Mouse (Mus musculus) ES-E14 (cell line): ENCODE measurements at regions not wholly inside any gene's neighbourhood (a gene's known extent, or its start where the extent isn't known, plus 50 kb on each side); places are given as distances from the start of the nearest gene placed in this dataset.

Experiments
- CHD2 ChIP-seq: IDR thresholded peaks from 2 replicates; pipeline ENCODE4 v1.6.1; 2014; ENCODE audit warnings: mild to moderate bottlenecking, low read depth, low read length, inconsistent platforms
- HCFC1 ChIP-seq: IDR thresholded peaks from 2 replicates; pipeline ENCODE4 v1.6.1; 2012; ENCODE audit warnings: low read length, inconsistent platforms, borderline replicate concordance; ENCODE audit not compliant: insufficient read depth
- MAFK ChIP-seq: IDR thresholded peaks from 2 replicates; pipeline ENCODE4 v1.6.1; 2014; ENCODE audit warnings: mild to moderate bottlenecking, low read depth, low read length, inconsistent platforms; ENCODE audit not compliant: insufficient read depth
- ZC3H11A ChIP-seq: IDR thresholded peaks from 2 replicates; pipeline ENCODE4 v1.6.1; 2012; ENCODE audit warnings: low read depth, mild to moderate bottlenecking, inconsistent platforms, low read length, borderline replicate concordance
- ZNF384 ChIP-seq: IDR thresholded peaks from 2 replicates; pipeline ENCODE4 v1.6.1; 2012; ENCODE audit warnings: low read depth, low read length, inconsistent platforms

DNA sequence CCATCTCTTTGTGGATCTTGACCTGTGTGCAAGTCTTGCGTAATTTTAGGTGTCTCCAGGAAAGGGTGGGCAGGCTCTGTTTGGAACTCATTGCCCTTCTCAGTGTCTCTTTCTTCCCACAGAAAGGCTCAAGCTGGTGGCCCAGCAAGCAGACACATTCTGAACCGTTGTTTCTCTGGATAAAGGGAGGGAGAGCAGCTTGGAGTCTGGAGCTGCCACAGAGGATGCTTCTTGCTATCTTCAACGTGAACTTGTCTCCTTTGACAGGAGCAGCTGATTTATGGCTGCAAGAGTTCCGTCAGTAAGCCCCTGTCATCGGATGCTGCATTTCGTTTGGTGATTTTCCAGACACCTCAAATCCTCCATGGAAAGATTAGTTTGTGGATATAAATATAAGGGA lies 254.2 kb upstream of the Gm12728 start:
- no peak for TF ChIP-seq CHD2
- TF ChIP-seq ZC3H11A, result no peak
- TF ChIP-seq HCFC1, result no peak
- no peak for TF ChIP-seq MAFK
- TF ChIP-seq ZNF384, result no peak
